In genomic region chr19:10333545-10334252, GRCm38 (mm10) we compare ENCODE assay signal across 9 mouse cellular contexts. TPM values are rescaled to one million over a fixed set of nuclear protein-coding genes. Genes with fewer than 3 reads are reported as not detected.
DNase-seq lines count a peak whose midpoint lies in the region; ATAC-seq lines count a peak whose summit lies in the region.
"Had no signal": no experiment of that assay in that cellular context is flagged by ENCODE, and none has a peak within 500 bp of the region (broad histone marks: within the 10 kb centered on the region; RNA-seq: fewer than 3 reads in every experiment).

No protein-coding gene starts in this region.

- H3K9ac ChIP-seq in forebrain, embryonic 14.5 days (ENCODE audit: low read length), result no peak overlapping the region
- H3K9ac ChIP-seq in hindbrain, embryonic 15.5 days, result no peak overlapping the region

- H3K4me2 ChIP-seq in forebrain, embryonic 14.5 days (ENCODE audit: low read length), result no peak overlapping the region
- H3K4me2 ChIP-seq in hindbrain, embryonic 15.5 days, result no peak overlapping the region

- H3K36me3 ChIP-seq in forebrain, embryonic 14.5 days (ENCODE audit: control insufficient read depth, insufficient read depth, low read length), result no peaks in the 10 kb centered on the region
- no peaks in the 10 kb centered on the region for H3K36me3 ChIP-seq in hindbrain, embryonic 15.5 days

- no peaks in the 10 kb centered on the region for H3K27me3 ChIP-seq in forebrain, embryonic 14.5 days (replicated peaks; ENCODE audit: control insufficient read depth, insufficient read depth, low read length)
- 0 out of 2 replicates have a peak, but pooled peaks cover 4% of the 10 kb centered on the region for H3K27me3 ChIP-seq in hindbrain, embryonic 15.5 days

- peak; percentile 62 for ATAC-seq in forebrain, embryonic 14.5 days
- peak; percentile 83 for ATAC-seq in hindbrain, embryonic 15.5 days (ENCODE audit: low FRiP score, low read depth)
- peak; percentile 71 for ATAC-seq in megakaryocyte progenitor cell, adult 5-6 weeks (replicated peaks; ENCODE audit: poor library complexity)

- H3K27ac ChIP-seq in forebrain, embryonic 14.5 days (ENCODE audit: low read depth, low read length), result no peak overlapping the region
- H3K27ac ChIP-seq in hindbrain, embryonic 15.5 days (replicated peaks), result no peak overlapping the region

- 40% methylated on average over 9 of the region's 9 CpGs for WGBS in forebrain, embryonic 14.5 days
- 38% methylated on average over 9 of the region's 9 CpGs for WGBS in hindbrain, embryonic 15.5 days

- peak; percentile 57 for DNase-seq in gastrocnemius, adult 18-20 months (ENCODE audit: low spot score)
- DNase-seq in gastrocnemius, postnatal 25 days, result no peak
- peak; percentile 57 for DNase-seq in cerebellum, adult 11 months
- peak; percentile 79 for DNase-seq in forebrain, embryonic 14.5 days (ENCODE audit: low spot score)
- DNase-seq in layer of hippocampus, postnatal 14 days (ENCODE audit: low spot score in 2 of 2), result peak; percentile 80 to 86
- DNase-seq in right cerebral cortex, postnatal 25 days, result peak; percentile 70

- no peak overlapping the region for H3K4me3 ChIP-seq in forebrain, embryonic 14.5 days (ENCODE audit: low read depth, low read length)
- no peak overlapping the region for H3K4me3 ChIP-seq in hindbrain, embryonic 15.5 days

- H3K9me3 ChIP-seq in forebrain, embryonic 14.5 days (replicated peaks; ENCODE audit: control insufficient read depth, low read length), result no peaks in the 10 kb centered on the region
- no peaks in the 10 kb centered on the region for H3K9me3 ChIP-seq in hindbrain, embryonic 15.5 days

- no peaks in the 10 kb centered on the region; the same call in 1 of the 2 replicates for H3K4me1 ChIP-seq in forebrain, embryonic 14.5 days (ENCODE audit: control insufficient read depth, insufficient read depth, low read length)
- H3K4me1 ChIP-seq in hindbrain, embryonic 15.5 days (replicated peaks), result no peaks in the 10 kb centered on the region

RNA-seq across cellular contexts. Expression of gene Dagla, which starts 29.0 kb away (rescaled TPM):
- 1 to 10 TPM; 8.3 TPM for total RNA-seq in gastrocnemius, adult 18-20 months (2021)
- total RNA-seq in gastrocnemius, postnatal 25 days (2021), result 1 to 10 TPM; 4.0 to 6.7 TPM
- polyA plus RNA-seq in forebrain, embryonic 14.5 days (2014; fragmentation: Nextera tagmentation; extraction: Ambion mirVana), result 3.6 and 5.8 TPM in 2 replicates
- 11.3 and 14.3 TPM in 2 replicates for polyA plus RNA-seq in hindbrain, embryonic 15.5 days (2015; fragmentation: Nextera tagmentation; extraction: Ambion mirVana)
- total RNA-seq in layer of hippocampus, postnatal 14 days (2021), result 100 to 1,000 TPM; 131 to 134 TPM
- total RNA-seq in megakaryocyte progenitor cell, adult 5-6 weeks (2015), result 0.02 TPM in 1 of 2 replicates, not detected in the other
- 0.17 and 1.4 TPM in 2 replicates for total RNA-seq in megakaryocyte progenitor cell, adult 5-6 weeks (2017)
- total RNA-seq: neutrophil, adult 5-6 weeks had no signal

RNA-seq across cellular contexts. Expression of gene Syt7, which starts 55.2 kb away (rescaled TPM):
- total RNA-seq in gastrocnemius, adult 18-20 months (2021), result 1 to 10 TPM; 1.5 TPM
- 1 to 10 TPM; 1.9 to 4.1 TPM for total RNA-seq in gastrocnemius, postnatal 25 days (2021)
- polyA plus RNA-seq in forebrain, embryonic 14.5 days (2014; fragmentation: Nextera tagmentation; extraction: Ambion mirVana), result 5.8 and 6.1 TPM in 2 replicates
- 17.4 and 21.0 TPM in 2 replicates for polyA plus RNA-seq in hindbrain, embryonic 15.5 days (2015; fragmentation: Nextera tagmentation; extraction: Ambion mirVana)
- 100 to 1,000 TPM; 277 to 282 TPM for total RNA-seq in layer of hippocampus, postnatal 14 days (2021)
- not detected in 2 replicates for total RNA-seq in megakaryocyte progenitor cell, adult 5-6 weeks (2015)
- not detected in 2 replicates for total RNA-seq in megakaryocyte progenitor cell, adult 5-6 weeks (2017)
- total RNA-seq: neutrophil, adult 5-6 weeks had no signal

Comparison
In these comparisons a context has a peak if more than half of its experiments do, and no peak if none do; other contexts are left out.
1. RNA of gene Dagla, which starts 29.0 kb away (total RNA-seq): 131 to 134 TPM in layer of hippocampus, postnatal 14 days; 8.3 TPM in gastrocnemius, adult 18-20 months, 4.0 to 6.7 TPM in gastrocnemius, postnatal 25 days and 0.02 to 1.4 TPM in megakaryocyte progenitor cell, adult 5-6 weeks; every median in the first group is over 10 times any median in the second.
2. RNA of gene Syt7, which starts 55.2 kb away (total RNA-seq): 277 to 282 TPM in layer of hippocampus, postnatal 14 days; 1.9 to 4.1 TPM in gastrocnemius, postnatal 25 days, 1.5 TPM in gastrocnemius, adult 18-20 months and not detected in megakaryocyte progenitor cell, adult 5-6 weeks; every median in the first group is over 10 times any median in the second.
3. Peak in every context shown above with its lines, with median percentiles within 50 percentile points of each other: ATAC-seq.